Mouse (Mus musculus) lung, adult 2 months (tissue): ENCODE measurements at regions not wholly inside any gene's neighbourhood (a gene's known extent, or its start where the extent isn't known, plus 50 kb on each side); places are given as distances from the start of the nearest gene placed in this dataset.

Experiments
- DNase-seq: peaks from one replicate; pipeline ENCODE4 v3.0.0; 2022
- H3K4me1 ChIP-seq: fragments of 200-500 bp; 2 replicates; pipeline ENCODE4 v1.6.1; 2011; ENCODE audit warnings: low read length; ENCODE audit not compliant: control insufficient read depth, insufficient read depth
- H3K4me3 ChIP-seq: fragments of 200-500 bp; replicated peaks from 2 replicates; pipeline ENCODE3; 2011; ENCODE audit warnings: low read depth, mild to moderate bottlenecking, control low read depth, low read length; ENCODE audit errors: extremely low read depth
- CTCF ChIP-seq: fragments of 200-500 bp; IDR thresholded peaks from 2 replicates; pipeline ENCODE4 v1.5.1; 2011; ENCODE audit warnings: mild to moderate bottlenecking, low read length, control low read depth; ENCODE audit not compliant: insufficient read depth
- POLR2A ChIP-seq: fragments of 200-500 bp; IDR thresholded peaks from 2 replicates; pipeline ENCODE4 v1.6.1; 2011; ENCODE audit warnings: low read depth, mild to moderate bottlenecking, control low read depth, low read length, borderline replicate concordance; ENCODE audit errors: extremely low read depth
- WGBS: fragments of 180-500 bp; shearing (Covaris S2); methylation state at CpG from one replicate; pipeline ENCODE4 v1.1.7; 2018; 5-methylcytosine and 5-hydroxymethylcytosine counted together

- no peak for DNase-seq
- Histone ChIP-seq H3K4me3 (no peak overlapping the region), H3K4me1 (no peaks in the 10 kb centered on the region)
- 60% methylated on average over 2 of the region's 2 CpGs for WGBS
- TF ChIP-seq POLR2A (no peak), CTCF (no peak)
These were observed 239.7 kb upstream of the Car10 start for GRCm38 (mm10) chr11:92858170-92858569.

DNA sequence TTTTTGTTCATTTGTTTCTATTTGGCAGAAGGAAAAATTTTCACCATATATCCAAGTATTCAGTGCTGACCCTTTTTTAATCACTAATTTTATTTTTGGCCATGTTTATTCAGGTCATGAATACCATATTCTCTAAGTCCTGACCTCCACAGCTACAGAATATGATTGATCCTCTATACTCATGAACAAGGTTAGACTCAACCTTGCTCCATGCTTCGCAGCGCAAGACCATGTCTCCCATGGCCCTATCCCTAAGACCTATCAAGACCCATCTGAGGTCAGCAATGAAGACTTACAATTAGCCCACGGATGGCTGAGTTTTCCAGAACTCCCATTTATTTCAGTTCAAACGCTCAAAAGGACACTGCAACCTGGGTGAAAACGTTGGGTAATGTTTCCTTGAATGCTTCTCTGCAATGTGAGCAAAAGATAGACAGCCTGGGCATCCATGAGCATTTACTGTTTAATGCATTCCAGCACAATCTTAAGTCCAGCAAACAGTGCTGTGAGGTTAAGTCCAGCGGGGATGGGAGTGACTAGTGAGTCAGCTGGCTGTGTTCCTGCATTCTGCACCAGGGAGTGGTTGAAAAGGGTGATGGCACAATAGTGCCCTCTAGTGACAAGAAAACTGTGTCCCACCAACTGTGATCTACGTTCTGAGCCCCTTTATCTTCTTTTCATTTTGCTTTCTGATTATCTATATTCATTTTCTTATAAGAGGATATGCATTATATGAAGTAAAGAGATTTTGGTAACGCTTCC, 208.0 kb upstream of the Car10 start:
- H3K4me1 ChIP-seq, result no peaks in the 10 kb centered on the region
- TF ChIP-seq CTCF, result no peak
- TF ChIP-seq POLR2A, result no peak
- peak; percentile 3 for DNase-seq
- WGBS, result 46% methylated on average over 8 of the region's 8 CpGs
- no peak overlapping the region for H3K4me3 ChIP-seq

- no peak for TF ChIP-seq POLR2A
- no peak for TF ChIP-seq CTCF
- no peak overlapping the region for H3K4me3 ChIP-seq
- WGBS, result 28% methylated on average over 7 of the region's 7 CpGs
- DNase-seq, result no peak
- no peaks in the 10 kb centered on the region for H3K4me1 ChIP-seq
These were observed 198.5 kb upstream of the Car10 start for GRCm38 (mm10) chr11:92899296-92899695.
